Comparison of ENCODE assay signal across 28 mouse cellular contexts in genomic region chr4:53547381-53547780, GRCm38 (mm10).
"Had no signal": no experiment of that assay in that cellular context is flagged by ENCODE, and none has a peak within 500 bp of the region (broad histone marks: within the 10 kb centered on the region; RNA-seq: fewer than 3 reads in every experiment).

No protein-coding gene starts in this region.

- H3K4me2 ChIP-seq: embryonic facial prominence, embryonic 12.5 days; embryonic facial prominence, embryonic 13.5 days; embryonic facial prominence, embryonic 15.5 days; forebrain, embryonic 12.5 days; forebrain, embryonic 13.5 days; forebrain, embryonic 15.5 days had no signal

- H3K4me1 ChIP-seq: embryonic facial prominence, embryonic 10.5 days; embryonic facial prominence, embryonic 12.5 days; embryonic facial prominence, embryonic 13.5 days; embryonic facial prominence, embryonic 15.5 days; forebrain, embryonic 10.5 days; forebrain, embryonic 12.5 days; forebrain, embryonic 13.5 days; forebrain, embryonic 15.5 days had no signal

- H3K36me3 ChIP-seq: forebrain, embryonic 10.5 days; forebrain, embryonic 12.5 days had no signal

- ATAC-seq: forebrain, embryonic 13.5 days; forebrain, embryonic 14.5 days; forebrain, embryonic 15.5 days; forebrain, embryonic 16.5 days; forebrain, postnatal 0 days had no signal

- H3K4me3 ChIP-seq: embryonic facial prominence, embryonic 10.5 days; embryonic facial prominence, embryonic 12.5 days; embryonic facial prominence, embryonic 13.5 days; embryonic facial prominence, embryonic 15.5 days; erythroblast, embryonic 14.5 days; forebrain, embryonic 10.5 days; forebrain, embryonic 12.5 days; forebrain, embryonic 13.5 days; forebrain, embryonic 15.5 days; gastrocnemius, adult 2 months; heart, adult 2 months had no signal

- H3K27me3 ChIP-seq: embryonic facial prominence, embryonic 12.5 days; embryonic facial prominence, embryonic 13.5 days; embryonic facial prominence, embryonic 15.5 days; forebrain, embryonic 12.5 days; forebrain, embryonic 13.5 days; forebrain, embryonic 15.5 days had no signal

- H3K9ac ChIP-seq: embryonic facial prominence, embryonic 12.5 days; embryonic facial prominence, embryonic 13.5 days; embryonic facial prominence, embryonic 15.5 days; forebrain, embryonic 12.5 days; forebrain, embryonic 13.5 days; forebrain, embryonic 15.5 days; forebrain, postnatal 0 days had no signal

- DNase-seq: cerebellum, adult 2 months; cerebellum, adult 8-10 months; cerebellum, adult 9-10 months; cerebellum, adult 9-11 months; cerebellum, postnatal 10 days; cerebellum, postnatal 14 days; cerebellum, postnatal 25 days; cerebellum, postnatal 36 days; embryo, embryonic 11 days; forebrain, postnatal 0 days; gastrocnemius, adult 2 months; gastrocnemius, postnatal 10 days; gastrocnemius, postnatal 14 days; gastrocnemius, postnatal 25 days; gastrocnemius, postnatal 36 days; heart, adult 18-20 months; heart, adult 2 months had no signal

- H3K9me3 ChIP-seq: embryonic facial prominence, embryonic 10.5 days; embryonic facial prominence, embryonic 12.5 days; embryonic facial prominence, embryonic 13.5 days; embryonic facial prominence, embryonic 15.5 days; forebrain, embryonic 10.5 days; forebrain, embryonic 12.5 days; forebrain, embryonic 13.5 days; forebrain, embryonic 15.5 days had no signal

- H3K27ac ChIP-seq: embryonic facial prominence, embryonic 10.5 days; embryonic facial prominence, embryonic 12.5 days; embryonic facial prominence, embryonic 13.5 days; embryonic facial prominence, embryonic 15.5 days; forebrain, embryonic 10.5 days; forebrain, embryonic 12.5 days; forebrain, embryonic 13.5 days; forebrain, embryonic 15.5 days; gastrocnemius, adult 2 months; heart, adult 2 months had no signal
